Mouse (Mus musculus): ENCODE results near the gene Zfp334. TPM values are rescaled to one million over a fixed set of nuclear protein-coding genes. Genes with fewer than 3 reads are reported as not detected.

Zfp334 gene
- polyA plus RNA-seq, 1 experiment: not detected

- Histone ChIP-seq H3K4me3 (replicated peaks) (no peak overlapping the region), H3K4me1 (ENCODE audit: control insufficient read depth) (peaks cover 3% of the 10 kb centered on the region), H3K36me3 (ENCODE audit: control insufficient read depth) (no peaks in the 10 kb centered on the region), H3K27me3 (ENCODE audit: control insufficient read depth) (peaks cover 13% of the 10 kb centered on the region), H3K9me3 (ENCODE audit: control insufficient read depth, low read length) (no peaks in the 10 kb centered on the region)
- TF ChIP-seq TAL1 (IDR thresholded peaks at IDR 0.05; ENCODE audit: low read length) (no peak), GATA1 (IDR thresholded peaks at IDR 0.05; ENCODE audit: low read length) (no peak)
Measured at GRCm38 (mm10) chr2:165367047-165367520, 21.0 kb downstream of the Zfp334 start.

GRCm38 (mm10) chr2:165364334-165365091 is 23.5 kb downstream of the Zfp334 start:
- H3K4me1 ChIP-seq (ENCODE audit: control insufficient read depth): peaks cover 3% of the 10 kb centered on the region
- TF ChIP-seq TAL1 (IDR thresholded peaks at IDR 0.05; ENCODE audit: low read length) (no peak), GATA1 (IDR thresholded peaks at IDR 0.05; ENCODE audit: low read length) (no peak)
- no peaks in the 10 kb centered on the region for H3K9me3 ChIP-seq (ENCODE audit: control insufficient read depth, low read length)
- no peaks in the 10 kb centered on the region for H3K36me3 ChIP-seq (ENCODE audit: control insufficient read depth)
- peaks cover 13% of the 10 kb centered on the region for H3K27me3 ChIP-seq (ENCODE audit: control insufficient read depth)
- no peak overlapping the region for H3K4me3 ChIP-seq (replicated peaks)

DNA sequence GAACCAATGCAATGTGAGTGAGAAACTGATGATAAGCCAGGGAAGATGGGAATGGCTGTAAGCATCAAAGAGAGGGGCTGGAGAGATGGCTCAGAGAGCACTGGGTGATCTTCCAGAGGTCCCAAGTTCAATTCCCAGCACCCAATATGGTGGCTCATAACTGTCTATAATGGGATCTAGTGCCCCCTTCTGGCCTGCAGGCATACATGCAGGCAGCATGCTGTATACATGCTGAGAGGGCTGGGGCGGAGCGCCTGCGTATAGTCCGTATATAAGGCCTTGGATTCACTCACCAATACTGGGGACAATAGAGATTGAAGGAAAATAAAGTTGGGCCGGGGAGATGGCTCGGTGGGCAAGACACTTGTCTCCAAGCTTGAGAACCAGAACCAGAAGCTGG is 24.8 kb downstream of the Zfp334 start:
- peaks cover 8% of the 10 kb centered on the region for H3K27me3 ChIP-seq (ENCODE audit: control insufficient read depth)
- H3K9me3 ChIP-seq (ENCODE audit: control insufficient read depth, low read length): no peaks in the 10 kb centered on the region
- no peak overlapping the region for H3K4me3 ChIP-seq (replicated peaks)
- H3K36me3 ChIP-seq (ENCODE audit: control insufficient read depth): no peaks in the 10 kb centered on the region
- H3K4me1 ChIP-seq (ENCODE audit: control insufficient read depth): peaks cover 3% of the 10 kb centered on the region
- TF ChIP-seq GATA1 (IDR thresholded peaks at IDR 0.05; ENCODE audit: low read length): no peak
- TF ChIP-seq TAL1 (IDR thresholded peaks at IDR 0.05; ENCODE audit: low read length): no peak

DNA sequence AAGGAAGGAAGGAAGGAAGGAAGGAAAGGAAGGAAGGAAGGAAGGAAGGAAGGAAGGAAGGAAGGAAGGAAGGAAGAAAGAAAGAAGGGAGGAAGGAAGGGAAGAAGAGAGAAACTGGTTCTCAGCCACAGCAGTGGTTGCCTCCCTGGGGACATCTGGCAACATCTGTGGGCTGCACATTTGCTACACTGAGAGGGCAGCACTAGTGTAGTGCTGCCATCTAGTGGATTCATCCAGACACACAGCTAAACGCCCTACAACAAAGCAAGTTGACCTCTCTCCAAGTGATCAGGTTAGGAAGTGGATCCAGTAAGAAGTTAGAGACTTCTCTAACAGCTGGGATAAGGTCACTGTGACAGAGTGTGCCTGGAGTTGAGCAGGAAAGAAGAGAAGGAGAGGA is 27.2 kb downstream of the Zfp334 start:
- Histone ChIP-seq H3K9me3 (ENCODE audit: control insufficient read depth, low read length) (peaks cover 2% of the 10 kb centered on the region), H3K36me3 (ENCODE audit: control insufficient read depth) (no peaks in the 10 kb centered on the region), H3K4me1 (ENCODE audit: control insufficient read depth) (no peaks in the 10 kb centered on the region), H3K4me3 (replicated peaks) (no peak overlapping the region), H3K27me3 (ENCODE audit: control insufficient read depth) (no peaks in the 10 kb centered on the region; the same call in 1 of the 2 replicates)
- TF ChIP-seq GATA1 (IDR thresholded peaks at IDR 0.05; ENCODE audit: low read length): no peak
- no peak for TF ChIP-seq TAL1 (IDR thresholded peaks at IDR 0.05; ENCODE audit: low read length)

GRCm38 (mm10) chr2:165351828-165352513 is 36.1 kb downstream of the Zfp334 start:
- Histone ChIP-seq H3K27me3 (ENCODE audit: control insufficient read depth) (no peaks in the 10 kb centered on the region), H3K9me3 (ENCODE audit: control insufficient read depth, low read length) (peaks cover 34% of the 10 kb centered on the region), H3K36me3 (ENCODE audit: control insufficient read depth) (no peaks in the 10 kb centered on the region), H3K4me3 (replicated peaks) (no peak overlapping the region), H3K4me1 (ENCODE audit: control insufficient read depth) (no peaks in the 10 kb centered on the region)
- no peak for TF ChIP-seq GATA1 (IDR thresholded peaks at IDR 0.05; ENCODE audit: low read length)
- TF ChIP-seq TAL1 (IDR thresholded peaks at IDR 0.05; ENCODE audit: low read length): no peak

DNA sequence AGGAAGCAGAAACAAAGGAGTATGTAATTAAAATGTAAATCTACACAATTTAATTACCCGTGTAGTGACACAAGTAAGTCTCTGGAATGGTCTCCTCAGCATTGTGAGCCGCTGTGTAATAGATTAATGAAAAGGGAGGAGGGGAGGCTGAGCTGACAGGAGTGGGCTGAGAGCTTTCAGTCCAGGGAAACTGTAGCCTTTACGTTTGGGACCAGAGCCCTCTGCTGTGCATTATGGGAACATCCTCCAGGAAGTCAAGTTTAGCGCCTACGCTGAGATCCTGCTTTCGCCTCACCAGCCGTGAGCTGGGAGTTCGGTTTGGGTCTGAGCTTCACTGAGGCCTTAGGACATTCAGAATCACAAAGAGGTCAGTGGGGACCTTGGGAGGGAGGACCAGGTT is 38.6 kb downstream of the Zfp334 start:
- Histone ChIP-seq H3K9me3 (ENCODE audit: control insufficient read depth, low read length) (peaks cover 28% of the 10 kb centered on the region), H3K36me3 (ENCODE audit: control insufficient read depth) (no peaks in the 10 kb centered on the region), H3K4me3 (replicated peaks) (no peak overlapping the region), H3K27me3 (ENCODE audit: control insufficient read depth) (no peaks in the 10 kb centered on the region), H3K4me1 (ENCODE audit: control insufficient read depth) (no peaks in the 10 kb centered on the region)
- TF ChIP-seq TAL1 (IDR thresholded peaks at IDR 0.05; ENCODE audit: low read length) (no peak), GATA1 (IDR thresholded peaks at IDR 0.05; ENCODE audit: low read length) (no peak)

GRCm38 (mm10) chr2:165346180-165346579 is 41.9 kb downstream of the Zfp334 start:
- H3K27me3 ChIP-seq (ENCODE audit: control insufficient read depth): no peaks in the 10 kb centered on the region
- H3K36me3 ChIP-seq (ENCODE audit: control insufficient read depth): no peaks in the 10 kb centered on the region
- H3K4me3 ChIP-seq (replicated peaks): no peak overlapping the region
- TF ChIP-seq GATA1 (IDR thresholded peaks at IDR 0.05; ENCODE audit: low read length) (no peak), TAL1 (IDR thresholded peaks at IDR 0.05; ENCODE audit: low read length) (no peak)
- H3K9me3 ChIP-seq (ENCODE audit: control insufficient read depth, low read length): peaks cover 6% of the 10 kb centered on the region; the same call in 1 of the 2 replicates
- no peaks in the 10 kb centered on the region for H3K4me1 ChIP-seq (ENCODE audit: control insufficient read depth)

GRCm38 (mm10) chr2:165337191-165337590 is 50.9 kb downstream of the Zfp334 start:
- no peak for TF ChIP-seq TAL1 (IDR thresholded peaks at IDR 0.05; ENCODE audit: low read length)
- TF ChIP-seq GATA1 (IDR thresholded peaks at IDR 0.05; ENCODE audit: low read length): no peak
- H3K4me1 ChIP-seq (ENCODE audit: control insufficient read depth): no peaks in the 10 kb centered on the region
- no peaks in the 10 kb centered on the region for H3K27me3 ChIP-seq (ENCODE audit: control insufficient read depth)
- H3K9me3 ChIP-seq (ENCODE audit: control insufficient read depth, low read length): no peaks in the 10 kb centered on the region
- H3K4me3 ChIP-seq (replicated peaks): no peak overlapping the region
- H3K36me3 ChIP-seq (ENCODE audit: control insufficient read depth): no peaks in the 10 kb centered on the region

GRCm38 (mm10) chr2:165332610-165333210 is 55.3 kb downstream of the Zfp334 start:
- H3K36me3 ChIP-seq (ENCODE audit: control insufficient read depth): no peaks in the 10 kb centered on the region
- H3K4me3 ChIP-seq (replicated peaks): no peak overlapping the region

More at GRCm38 (mm10) chr2:165332610-165333210, 55.3 kb downstream of the Zfp334 start:
- TF ChIP-seq GATA1 (IDR thresholded peaks at IDR 0.05; ENCODE audit: low read length) (no peak), TAL1 (IDR thresholded peaks at IDR 0.05; ENCODE audit: low read length) (no peak)
- peaks cover 3% of the 10 kb centered on the region for H3K4me1 ChIP-seq (ENCODE audit: control insufficient read depth)
- peaks cover 8% of the 10 kb centered on the region; the same call in 1 of the 2 replicates for H3K27me3 ChIP-seq (ENCODE audit: control insufficient read depth)
- H3K9me3 ChIP-seq (ENCODE audit: control insufficient read depth, low read length): no peaks in the 10 kb centered on the region

Measured in erythroblast, embryonic 14.5 days (primary cell).